Mouse (Mus musculus): Measurements from ENCODE around the gene Sult6b1. TPM values are rescaled to one million over a fixed set of nuclear protein-coding genes. Genes with fewer than 3 reads are reported as not detected.

Gene Sult6b1
- 0.13 TPM in 1 of 2 replicates, not detected in the other for polyA plus RNA-seq (2012; rRNA removed)

DNA sequence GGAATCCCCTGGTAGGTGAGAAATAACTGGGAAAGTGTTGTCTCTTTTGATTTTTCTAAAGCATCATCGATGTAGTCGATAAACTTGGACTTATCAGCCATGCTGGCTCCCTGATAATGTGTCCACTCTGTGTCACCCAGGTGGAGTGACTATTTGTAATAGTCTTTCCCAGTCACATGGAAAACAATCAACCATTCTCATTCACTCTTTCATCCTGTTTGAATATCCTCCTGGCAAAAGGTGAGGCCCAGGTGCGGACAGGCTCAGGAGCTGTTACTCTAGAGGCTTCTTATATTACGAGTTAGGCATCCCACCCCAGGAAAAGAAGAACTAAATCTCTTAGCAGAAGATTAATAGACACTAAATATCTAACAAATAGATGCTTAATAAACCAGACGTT is at the start of gene Sult6b1:
Gene Sult6b1 (minus strand): TSS at position 101 of the 400 bp plus-strand sequence.
- TF ChIP-seq CTCF (IDR thresholded peaks at IDR 0.05; ENCODE audit: borderline replicate concordance, extremely low read depth, insufficient read depth, insufficient read length) = no peak
- no peak for TF ChIP-seq POLR2A (IDR thresholded peaks at IDR 0.05; ENCODE audit: borderline replicate concordance, extremely low read depth, insufficient read depth, insufficient read length, poor library complexity, severe bottlenecking)
- DNase-seq (ENCODE audit: low read depth) = no peak

DNA sequence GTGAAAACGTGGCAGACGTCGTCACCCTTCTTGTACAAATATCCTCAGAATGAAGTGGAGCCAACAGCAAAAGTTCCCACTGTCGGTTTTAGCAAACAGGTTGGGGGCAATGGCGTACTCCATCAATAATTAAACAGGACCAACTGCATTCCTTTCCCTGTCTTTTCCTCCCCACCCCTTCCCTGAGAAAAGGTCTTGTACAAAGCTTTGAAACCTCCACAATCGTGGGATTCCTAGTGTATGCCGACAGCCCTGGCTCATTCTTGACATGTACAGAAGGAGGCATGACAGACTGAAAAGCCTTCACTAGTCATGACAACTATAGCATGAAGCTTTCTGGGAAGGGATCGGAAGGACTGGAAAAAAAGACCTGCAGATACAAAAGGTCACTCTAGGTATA is 46.4 kb upstream of the Sult6b1 start:
- no peak for TF ChIP-seq POLR2A (IDR thresholded peaks at IDR 0.05; ENCODE audit: borderline replicate concordance, extremely low read depth, insufficient read depth, insufficient read length, poor library complexity, severe bottlenecking)
- no peak for TF ChIP-seq CTCF (IDR thresholded peaks at IDR 0.05; ENCODE audit: borderline replicate concordance, extremely low read depth, insufficient read depth, insufficient read length)
- no peak for DNase-seq (ENCODE audit: low read depth)

DNA sequence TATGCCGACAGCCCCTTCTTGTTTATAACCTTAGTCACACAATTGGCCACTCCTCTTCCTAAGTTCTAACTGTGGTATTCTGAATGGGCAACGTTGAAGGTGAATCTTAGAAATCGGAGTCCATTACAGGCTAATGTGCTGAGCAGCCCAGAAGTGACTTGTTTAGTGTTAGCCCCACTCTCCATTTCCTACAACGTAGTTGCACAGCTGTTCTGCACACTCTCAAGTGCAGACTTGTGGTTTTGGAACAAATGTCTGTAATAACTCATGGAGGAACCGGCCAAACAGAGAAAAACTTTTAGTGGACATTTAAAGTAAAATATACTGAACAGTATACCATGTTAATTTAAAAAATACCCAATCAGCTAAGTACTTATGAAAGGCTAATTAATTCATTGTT is 45.3 kb upstream of the Sult6b1 start:
- no peak for TF ChIP-seq CTCF (IDR thresholded peaks at IDR 0.05; ENCODE audit: borderline replicate concordance, extremely low read depth, insufficient read depth, insufficient read length)
- TF ChIP-seq POLR2A (IDR thresholded peaks at IDR 0.05; ENCODE audit: borderline replicate concordance, extremely low read depth, insufficient read depth, insufficient read length, poor library complexity, severe bottlenecking) = no peak

DNA sequence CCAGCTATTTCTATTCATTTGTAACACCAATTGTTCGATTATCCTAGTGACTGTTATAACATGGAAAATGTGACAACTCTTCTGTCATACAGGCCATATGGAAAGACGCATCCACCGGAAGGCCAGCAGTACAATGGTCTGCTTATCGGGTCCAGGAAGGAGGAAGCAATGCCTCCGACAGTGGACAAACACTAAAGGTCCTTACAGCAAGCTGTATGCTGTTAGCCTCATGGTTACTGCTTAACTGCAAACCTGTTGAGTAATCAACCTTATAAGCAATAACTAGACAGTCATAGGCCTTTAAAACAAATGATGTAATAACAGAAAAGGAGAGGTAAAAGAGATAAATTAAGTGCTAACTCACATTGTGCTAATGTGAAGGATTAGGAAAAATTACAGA is 44.4 kb upstream of the Sult6b1 start:
- no peak for DNase-seq (ENCODE audit: low read depth)

More for the DNA sequence above, 45.3 kb upstream of the Sult6b1 start:
- DNase-seq (ENCODE audit: low read depth) = no peak

DNA sequence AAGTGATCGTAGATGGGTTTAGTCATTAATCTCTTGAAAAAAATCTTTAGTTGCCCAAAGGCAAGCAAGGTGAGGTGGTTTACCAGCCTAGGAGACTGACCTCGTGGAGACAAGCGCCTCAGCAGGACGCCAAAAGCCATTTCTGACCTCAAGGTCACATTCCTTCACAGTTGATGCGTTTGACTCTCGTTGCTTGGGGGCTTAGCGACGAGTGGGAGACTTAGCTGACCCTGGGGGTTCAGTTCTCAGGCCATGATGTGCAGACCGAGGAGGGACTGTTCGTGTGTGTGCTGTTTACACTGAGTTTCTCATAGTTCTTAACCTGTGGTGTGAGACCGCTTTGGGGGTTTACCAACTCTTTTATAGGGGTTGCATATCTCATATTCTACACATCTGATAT is 35.8 kb upstream of the Sult6b1 start:
- no peak for DNase-seq (ENCODE audit: low read depth)
- TF ChIP-seq POLR2A (IDR thresholded peaks at IDR 0.05; ENCODE audit: borderline replicate concordance, extremely low read depth, insufficient read depth, insufficient read length, poor library complexity, severe bottlenecking) (no peak), CTCF (IDR thresholded peaks at IDR 0.05; ENCODE audit: borderline replicate concordance, extremely low read depth, insufficient read depth, insufficient read length) (no peak)

More for the DNA sequence above, 44.4 kb upstream of the Sult6b1 start:
- TF ChIP-seq CTCF (IDR thresholded peaks at IDR 0.05; ENCODE audit: borderline replicate concordance, extremely low read depth, insufficient read depth, insufficient read length) = no peak
- no peak for TF ChIP-seq POLR2A (IDR thresholded peaks at IDR 0.05; ENCODE audit: borderline replicate concordance, extremely low read depth, insufficient read depth, insufficient read length, poor library complexity, severe bottlenecking)

DNA sequence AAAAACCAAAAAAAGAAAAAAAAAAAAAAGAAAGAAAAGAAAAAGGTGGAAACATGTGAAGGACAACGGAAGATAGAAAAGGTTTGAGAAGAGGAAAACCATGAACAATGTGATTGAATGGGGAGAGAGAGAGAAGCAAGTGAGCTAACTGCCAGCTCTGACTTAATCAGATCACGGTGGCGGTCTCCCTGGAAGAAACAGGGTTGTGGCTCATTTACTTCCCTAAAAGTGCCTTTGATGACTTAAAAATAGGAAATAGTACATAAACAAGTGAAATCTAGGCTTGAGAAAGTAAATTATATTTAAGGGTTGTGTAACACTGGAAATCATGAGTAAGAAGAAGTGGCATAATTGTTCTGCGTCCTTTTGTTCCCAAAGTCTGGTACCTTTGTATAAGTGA is 32.1 kb upstream of the Sult6b1 start:
- no peak for TF ChIP-seq POLR2A (IDR thresholded peaks at IDR 0.05; ENCODE audit: borderline replicate concordance, extremely low read depth, insufficient read depth, insufficient read length, poor library complexity, severe bottlenecking)
- DNase-seq (ENCODE audit: low read depth) = no peak

DNA sequence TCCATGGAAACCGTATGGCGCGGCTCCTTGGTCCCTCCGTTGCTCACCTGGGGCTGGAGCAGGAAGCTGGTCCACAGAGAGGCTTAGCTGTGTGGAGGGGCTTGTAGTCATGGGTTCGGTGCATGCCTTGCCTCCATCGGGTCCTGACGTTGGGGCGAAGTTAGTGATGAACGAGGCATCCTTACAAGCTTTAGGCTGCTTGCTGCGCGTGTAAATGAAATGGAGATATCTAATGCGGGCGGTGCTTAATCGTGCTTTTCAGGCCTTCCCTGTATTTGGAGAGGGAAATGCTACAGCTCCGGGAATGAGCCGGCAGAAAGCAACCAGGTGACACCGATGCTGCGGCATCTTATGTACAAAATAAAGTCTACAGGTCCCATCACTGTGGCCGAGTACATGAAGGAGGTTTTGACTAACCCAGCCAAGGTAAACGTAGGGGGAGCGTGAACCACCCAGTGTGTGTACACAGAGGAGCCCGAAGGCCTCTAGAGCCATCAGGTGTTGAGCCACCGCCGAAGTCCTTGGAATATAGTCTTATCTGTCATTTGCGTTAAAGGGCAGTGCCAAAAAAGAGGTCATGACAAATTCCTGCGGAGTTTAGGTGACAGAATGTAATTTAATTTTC is 30.5 kb upstream of the Sult6b1 start:
- TF ChIP-seq CTCF (IDR thresholded peaks at IDR 0.05; ENCODE audit: borderline replicate concordance, extremely low read depth, insufficient read depth, insufficient read length) (no peak), POLR2A (IDR thresholded peaks at IDR 0.05; ENCODE audit: borderline replicate concordance, extremely low read depth, insufficient read depth, insufficient read length, poor library complexity, severe bottlenecking) (no peak)

DNA sequence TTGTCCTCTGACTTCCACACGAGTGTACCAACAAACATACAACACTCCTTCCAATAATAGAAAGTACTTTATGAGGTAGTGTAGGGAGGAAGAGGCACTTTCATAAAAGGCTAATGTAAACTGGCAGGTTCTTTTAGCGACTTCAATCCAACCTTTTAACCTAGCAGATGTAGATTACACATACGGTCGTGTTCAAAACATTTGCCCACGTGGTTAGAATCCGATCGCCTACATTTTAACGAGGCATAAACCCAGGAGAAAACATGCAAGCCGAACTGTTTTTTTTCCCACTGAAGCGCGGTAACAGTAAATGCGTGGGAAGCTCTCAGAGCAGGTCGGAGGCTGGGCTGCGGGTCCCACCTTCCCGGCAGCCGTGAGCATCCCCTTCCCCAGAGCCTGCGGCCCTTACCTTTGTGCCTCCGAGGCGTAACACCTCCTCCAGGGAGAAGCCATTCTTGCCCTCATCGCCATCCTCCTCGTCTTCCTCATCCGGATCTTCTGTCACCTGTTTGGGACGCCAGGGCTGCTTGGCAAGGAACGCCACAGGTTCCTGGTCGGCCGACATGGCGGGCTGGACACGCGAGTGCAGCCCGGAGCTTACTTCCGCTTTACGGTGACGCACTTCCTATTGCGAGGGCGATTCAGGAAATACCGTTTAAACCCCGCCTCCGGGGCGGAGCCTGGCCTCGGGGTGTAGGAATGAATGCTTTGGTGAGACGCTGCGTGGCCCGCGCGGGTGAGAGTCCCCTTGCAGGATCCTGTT is 29.9 kb upstream of the Sult6b1 start, which contains the start of the genes Cebpz and Ndufaf7:
Gene Cebpz (minus strand): TSS at position 601 of the 763 bp plus-strand sequence.
Gene Ndufaf7 (plus strand): TSS at position 671 of the 763 bp plus-strand sequence.
- DNase-seq (ENCODE audit: low read depth) = peak; percentile 99
- TF ChIP-seq CTCF (IDR thresholded peaks at IDR 0.05; ENCODE audit: borderline replicate concordance, extremely low read depth, insufficient read depth, insufficient read length) (no peak), POLR2A (IDR thresholded peaks at IDR 0.05; ENCODE audit: borderline replicate concordance, extremely low read depth, insufficient read depth, insufficient read length, poor library complexity, severe bottlenecking) (peak; percentile 41; the same call in 1 of the 2 replicates)

More for the DNA sequence above, 30.5 kb upstream of the Sult6b1 start:
- no peak for DNase-seq (ENCODE audit: low read depth)

DNA sequence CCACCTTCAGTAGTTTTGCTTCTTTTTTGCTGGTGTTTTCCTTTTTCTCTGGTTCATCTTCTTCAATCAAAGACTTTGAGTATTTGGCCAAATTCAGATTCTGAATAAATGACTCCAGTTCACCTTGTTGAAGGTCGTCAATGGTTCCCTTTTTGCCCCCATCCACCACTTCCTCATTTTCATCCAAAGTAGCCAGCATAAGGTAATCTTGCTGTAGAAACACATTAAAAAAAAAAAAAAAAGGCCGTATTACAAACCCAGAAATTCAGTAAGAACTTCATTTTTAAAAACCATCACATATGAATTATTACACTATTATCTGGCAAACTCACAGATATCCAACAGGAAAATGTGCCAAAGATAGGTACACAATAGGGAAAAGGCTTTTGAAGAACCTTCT is 29.1 kb upstream of the Sult6b1 start:
- TF ChIP-seq POLR2A (IDR thresholded peaks at IDR 0.05; ENCODE audit: borderline replicate concordance, extremely low read depth, insufficient read depth, insufficient read length, poor library complexity, severe bottlenecking) (no peak), CTCF (IDR thresholded peaks at IDR 0.05; ENCODE audit: borderline replicate concordance, extremely low read depth, insufficient read depth, insufficient read length) (no peak)
- DNase-seq (ENCODE audit: low read depth) = no peak

DNA sequence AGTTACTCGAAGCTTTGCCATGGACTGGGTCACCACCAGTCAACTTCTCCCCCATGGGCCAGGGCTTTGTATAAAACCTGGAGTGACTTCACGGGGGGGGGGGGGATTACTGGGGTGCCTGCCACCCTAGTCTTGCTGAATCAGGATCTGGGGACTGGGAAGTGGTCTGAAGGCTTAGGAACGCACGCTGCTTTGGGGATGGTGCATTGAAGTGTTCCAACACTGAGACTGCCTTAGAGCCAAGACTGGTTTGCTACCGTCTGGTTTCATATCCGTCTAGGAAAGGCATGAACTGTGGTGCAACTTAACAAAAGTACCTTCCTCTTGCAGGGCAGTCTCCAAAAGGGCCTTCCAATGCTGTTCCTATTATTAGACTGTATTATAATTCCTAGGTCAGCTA is 10.9 kb upstream of the Sult6b1 start:
- no peak for DNase-seq (ENCODE audit: low read depth)

DNA sequence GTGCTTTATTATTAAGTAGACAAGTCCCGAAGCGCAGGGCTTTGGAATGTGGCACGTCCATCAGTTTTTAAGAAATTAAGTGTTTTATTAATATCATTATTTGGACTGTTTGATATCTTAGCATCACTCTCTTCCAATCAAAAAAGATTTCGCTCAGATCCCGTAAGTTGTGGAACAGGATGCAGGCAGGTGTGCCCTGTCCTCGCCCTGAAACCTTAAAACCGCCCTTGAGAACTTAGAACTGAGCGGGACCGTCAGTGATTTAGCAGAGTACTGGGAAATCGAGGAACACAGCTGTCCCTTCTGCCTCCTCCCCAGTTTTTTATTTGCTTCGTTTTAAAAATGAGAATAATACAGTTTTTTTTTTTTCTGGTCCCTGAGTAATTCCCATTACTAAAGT is 10.1 kb upstream of the Sult6b1 start:
- no peak for DNase-seq (ENCODE audit: low read depth)
- TF ChIP-seq CTCF (IDR thresholded peaks at IDR 0.05; ENCODE audit: borderline replicate concordance, extremely low read depth, insufficient read depth, insufficient read length) (no peak), POLR2A (IDR thresholded peaks at IDR 0.05; ENCODE audit: borderline replicate concordance, extremely low read depth, insufficient read depth, insufficient read length, poor library complexity, severe bottlenecking) (no peak)

More for the DNA sequence above, 10.9 kb upstream of the Sult6b1 start:
- TF ChIP-seq POLR2A (IDR thresholded peaks at IDR 0.05; ENCODE audit: borderline replicate concordance, extremely low read depth, insufficient read depth, insufficient read length, poor library complexity, severe bottlenecking) = no peak
- no peak for TF ChIP-seq CTCF (IDR thresholded peaks at IDR 0.05; ENCODE audit: borderline replicate concordance, extremely low read depth, insufficient read depth, insufficient read length)

Data from brain, embryonic 14.5 days (tissue).